Mouse (Mus musculus) MEL (cell line): ENCODE results near the gene Nrbf2. TPM values are rescaled to one million over a fixed set of nuclear protein-coding genes. Genes with fewer than 3 reads are reported as not detected.

Experiments used
- DNase-seq: peaks from one replicate; pipeline ENCODE4 v3.0.0; 2011; ENCODE audit warnings: low read depth, low spot score
- H3K27ac ChIP-seq: 2 replicates; pipeline ENCODE4 v1.5.1; 2012; ENCODE audit warnings: low read depth, mild to moderate bottlenecking, control low read depth, low read length, moderate library complexity; ENCODE audit not compliant: control insufficient read depth
- H3K27me3 ChIP-seq, 2 experiments: fragments of 150-350 bp in 1 of 2; sonication (generic) in 1 of 2; 2 replicates each; pipeline ENCODE4 v1.6.1; 2012; ENCODE audit warnings: low read length in 2 of 2, mild to moderate bottlenecking in 2 of 2, improper control_type of control experiment in 1 of 2, moderate library complexity in 1 of 2; ENCODE audit not compliant: insufficient read depth in 2 of 2, control insufficient read depth in 1 of 2
- H3K36me3 ChIP-seq, 2 experiments: 2 replicates each; pipeline ENCODE4 v1.6.1; 2012 to 2014; ENCODE audit warnings: low read length in 2 of 2, improper control_type of control experiment in 1 of 2, inconsistent platforms in 1 of 2, mild to moderate bottlenecking in 1 of 2; ENCODE audit not compliant: insufficient read depth in 2 of 2, control insufficient read depth in 1 of 2
- H3K4me1 ChIP-seq, 2 experiments: fragments of 150-350 bp in 1 of 2; sonication (generic) in 1 of 2; 2 replicates each; pipeline ENCODE4 v1.6.1; 2012; ENCODE audit warnings: low read length in 2 of 2, improper control_type of control experiment in 1 of 2, mild to moderate bottlenecking in 1 of 2; ENCODE audit not compliant: insufficient read depth in 2 of 2, control insufficient read depth in 1 of 2
- H3K4me3 ChIP-seq, 2 experiments: fragments of 150-350 bp in 1 of 2; sonication (generic) in 1 of 2; 2 replicates each; pipeline ENCODE4 v1.5.1; 2012; ENCODE audit warnings: low read depth in 2 of 2, low read length in 2 of 2, mild to moderate bottlenecking in 2 of 2, moderate library complexity in 2 of 2, control low read depth in 1 of 2, improper control_type of control experiment in 1 of 2; ENCODE audit not compliant: control insufficient read depth in 1 of 2, insufficient read depth in 1 of 2
- H3K79me2 ChIP-seq: 2 replicates; pipeline ENCODE4 v1.6.1; 2012; ENCODE audit warnings: mild to moderate bottlenecking, low read length, moderate library complexity; ENCODE audit not compliant: control insufficient read depth, poor library complexity, insufficient read depth
- H3K9ac ChIP-seq: 2 replicates; pipeline ENCODE4 v1.6.1; 2012; ENCODE audit warnings: low read depth, mild to moderate bottlenecking, control low read depth, low read length, moderate library complexity; ENCODE audit not compliant: control insufficient read depth, poor library complexity, severe bottlenecking
- H3K9me3 ChIP-seq: fragments of 150-350 bp; sonication (generic); replicated peaks from 2 replicates; pipeline ENCODE4 v1.6.1; 2012; ENCODE audit warnings: mild to moderate bottlenecking, low read length, improper control_type of control experiment, moderate library complexity; ENCODE audit not compliant: insufficient read depth
- CHD1 ChIP-seq: IDR thresholded peaks from 2 replicates; pipeline ENCODE4 v1.6.1; 2012; ENCODE audit warnings: low read depth, mild to moderate bottlenecking, inconsistent platforms, low read length, improper control_type of control experiment
- CTCF ChIP-seq, 3 experiments: IDR thresholded peaks in 2 of 3; conservative IDR thresholded peaks in 1 of 3; 2 replicates each; pipeline ENCODE4 v1.5.1; 2011 to 2012; ENCODE audit warnings: low read length in 3 of 3, low read depth in 2 of 3, mild to moderate bottlenecking in 2 of 3, improper control_type of control experiment in 1 of 3, inconsistent platforms in 1 of 3, mixed read lengths in 1 of 3, moderate library complexity in 1 of 3; ENCODE audit not compliant: control insufficient read depth in 1 of 3, insufficient read depth in 1 of 3, poor library complexity in 1 of 3, severe bottlenecking in 1 of 3
- ELF1 ChIP-seq: IDR thresholded peaks from 2 replicates; pipeline ENCODE4 v1.6.1; 2014; ENCODE audit warnings: low read depth, mild to moderate bottlenecking, inconsistent platforms, low read length, improper control_type of control experiment, moderate library complexity
- KAT2A ChIP-seq: conservative IDR thresholded peaks from 2 replicates; pipeline ENCODE4 v1.6.1; 2012; ENCODE audit warnings: low read depth, low read length, improper control_type of control experiment, inconsistent platforms
- MEF2A ChIP-seq: IDR thresholded peaks from 2 replicates; pipeline ENCODE4 v1.6.1; 2014; ENCODE audit warnings: low read depth, mild to moderate bottlenecking, inconsistent platforms, low read length, improper control_type of control experiment; ENCODE audit not compliant: poor library complexity, insufficient replicate concordance, severe bottlenecking; ENCODE audit errors: extremely low read depth
- MXI1 ChIP-seq: IDR thresholded peaks from 2 replicates; pipeline ENCODE4 v1.6.1; 2011; ENCODE audit warnings: mild to moderate bottlenecking, low read depth, low read length, improper control_type of control experiment
- NELFE ChIP-seq: IDR thresholded peaks from 2 replicates; pipeline ENCODE4 v1.6.1; 2011; ENCODE audit warnings: low read depth, low read length, improper control_type of control experiment
- NRF1 ChIP-seq: IDR thresholded peaks from 2 replicates; pipeline ENCODE4 v1.6.1; 2014; ENCODE audit warnings: low read depth, mild to moderate bottlenecking, inconsistent platforms, low read length, improper control_type of control experiment, moderate library complexity; ENCODE audit not compliant: poor library complexity, insufficient read depth, severe bottlenecking
- POLR2AphosphoS2 ChIP-seq: IDR thresholded peaks from 2 replicates; pipeline ENCODE4 v1.6.1; 2011; ENCODE audit warnings: low read length, improper control_type of control experiment
- POLR2AphosphoS5 ChIP-seq: IDR thresholded peaks from 2 replicates; pipeline ENCODE4 v1.6.1; 2012; ENCODE audit warnings: low read depth, borderline replicate concordance, mild to moderate bottlenecking, inconsistent platforms, low read length, moderate library complexity, mixed read lengths
- TAL1 ChIP-seq: IDR thresholded peaks from 2 replicates; pipeline ENCODE4 v1.6.1; 2012; ENCODE audit warnings: mild to moderate bottlenecking, inconsistent platforms, low read length, moderate library complexity, mixed read lengths
- TBP ChIP-seq: IDR thresholded peaks from 2 replicates; pipeline ENCODE4 v1.8.0; 2011; ENCODE audit warnings: low read depth, low read length, improper control_type of control experiment
- UBTF ChIP-seq: IDR thresholded peaks from 2 replicates; pipeline ENCODE4 v1.6.1; 2012; ENCODE audit warnings: low read depth, mild to moderate bottlenecking, inconsistent platforms, low read length, improper control_type of control experiment, moderate library complexity, borderline replicate concordance; ENCODE audit not compliant: insufficient read depth
- ZC3H11A ChIP-seq: IDR thresholded peaks from 2 replicates; pipeline ENCODE4 v1.6.1; 2012; ENCODE audit warnings: low read depth, mild to moderate bottlenecking, inconsistent platforms, low read length, improper control_type of control experiment
- ZKSCAN1 ChIP-seq: IDR thresholded peaks from 2 replicates; pipeline ENCODE4 v1.6.1; 2012; ENCODE audit warnings: low read depth, mild to moderate bottlenecking, inconsistent platforms, low read length, improper control_type of control experiment, moderate library complexity
- polyA plus RNA-seq, 2 experiments: library from polyadenylated mRNA; stranded (reverse) in 1 of 2; unstranded in 1 of 2; fragments of >175 nt in 1 of 2; fragments of >200 nt in 1 of 2; gene quantifications; 2 replicates each; pipeline versions ENCODE4 v1.2.1 to v1.2.4; 2012; ENCODE audit warnings: low replicate concordance in 2 of 2, low read depth in 1 of 2; ENCODE audit not compliant: insufficient read length in 2 of 2, insufficient read depth in 1 of 2, missing spikeins in 1 of 2
- total RNA-seq: library from RNA; depleted of rRNA; stranded (reverse); fragments of 300-350 nt; gene quantifications from 2 replicates; pipeline ENCODE4 v1.2.3, GENCODE M21; 2012

Nrbf2 gene
- total and polyA plus RNA-seq, 3 experiments = 19.5 to 38.9 TPM; not detected in 1

- peaks cover 0 to 34% of the 10 kb centered on the region in 2 experiments; a peak in 2 of 4 replicates for H3K36me3 ChIP-seq
Measured at GRCm38 (mm10) chr10:67230439-67230838, 54.7 kb downstream of the Nrbf2 start.

GRCm38 (mm10) chr10:67226543-67226942 is 58.6 kb downstream of the Nrbf2 start:
- Histone ChIP-seq H3K79me2 (peaks cover 4% of the 10 kb centered on the region; the same call in 1 of the 2 replicates), H3K4me1 (peaks cover 3 to 4% of the 10 kb centered on the region in 2 experiments; a peak in 3 of 4 replicates), H3K27ac (no peak overlapping the region), H3K9me3 (no peaks in the 10 kb centered on the region), H3K4me3 (no peak overlapping the region), H3K27me3 (no peaks in the 10 kb centered on the region), H3K36me3 (peaks cover 9 to 26% of the 10 kb centered on the region in 2 experiments), H3K9ac (no peak overlapping the region)
- DNase-seq = no peak
- no peak for TF ChIP-seq TBP

More at GRCm38 (mm10) chr10:67230439-67230838, 54.7 kb downstream of the Nrbf2 start:
- H3K79me2 ChIP-seq = no peaks in the 10 kb centered on the region; the same call in 1 of the 2 replicates
- no peak for DNase-seq
- no peaks in the 10 kb centered on the region for H3K9me3 ChIP-seq
- H3K27me3 ChIP-seq = no peaks in the 10 kb centered on the region
- H3K27ac ChIP-seq = no peak overlapping the region
- no peak overlapping the region for H3K4me3 ChIP-seq
- no peak for TF ChIP-seq UBTF
- TF ChIP-seq POLR2AphosphoS5 = no peak
- TF ChIP-seq CTCF (IDR thresholded peaks at IDR 0.05 in 2 of 3, conservative IDR thresholded peaks at IDR 0.05 in 1 of 3; ENCODE audit: control insufficient read depth in 1 of 3, insufficient read depth in 1 of 3, low read depth in 2 of 3, low read length in 3 of 3, poor library complexity in 1 of 3, severe bottlenecking in 1 of 3) = no peak
- TF ChIP-seq NELFE = no peak
- TF ChIP-seq ZC3H11A = no peak
- TF ChIP-seq MEF2A = no peak
- no peak for TF ChIP-seq ELF1
- no peak for TF ChIP-seq CHD1
- no peak for TF ChIP-seq POLR2AphosphoS2
- TF ChIP-seq NRF1 = no peak
- no peak for TF ChIP-seq TAL1
- TF ChIP-seq ZKSCAN1 = no peak
- TF ChIP-seq KAT2A = no peak
- TF ChIP-seq MXI1 = no peak
- no peak overlapping the region for H3K9ac ChIP-seq
- H3K4me1 ChIP-seq = no peaks in the 10 kb centered on the region
